Mouse (Mus musculus): ENCODE results near the gene Vtn.

DNA sequence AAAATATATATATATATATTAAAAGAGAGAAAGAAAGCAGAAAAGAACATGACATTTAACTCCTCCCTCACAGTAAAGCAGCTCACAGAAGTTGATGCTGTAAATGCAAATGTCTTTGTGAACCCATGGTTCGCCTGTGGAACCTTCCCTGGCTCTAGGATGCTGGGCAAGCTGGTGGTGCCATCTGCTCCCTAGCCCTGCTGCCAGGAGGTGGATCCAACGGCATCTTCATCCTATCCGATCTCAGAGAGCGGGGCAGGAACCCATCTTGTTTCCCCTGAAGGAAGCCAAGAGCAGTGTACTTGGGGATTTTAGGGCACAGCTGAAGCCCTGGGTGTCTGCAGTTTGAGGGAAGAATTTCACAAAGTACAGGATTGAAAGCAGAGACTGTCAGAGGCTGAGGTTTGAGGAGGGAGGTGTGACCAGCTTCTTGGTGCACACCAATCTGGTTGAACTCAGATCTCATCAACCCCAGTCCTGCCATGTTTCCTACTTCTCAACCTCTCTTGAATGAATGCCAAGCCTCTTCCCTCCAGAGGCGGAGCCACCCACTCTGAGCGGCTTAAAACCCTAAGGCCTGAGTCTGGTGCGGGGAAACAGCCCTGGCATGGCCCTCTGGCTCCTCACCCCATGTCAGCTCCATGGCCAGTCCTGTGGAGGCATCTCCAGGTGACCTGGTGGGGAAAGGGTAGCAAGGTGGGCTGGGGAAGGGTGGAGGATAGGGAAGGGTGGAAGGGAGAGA is 4.2 kb downstream of the Vtn start, which contains the start of gene Sebox:
- TF ChIP-seq CTCF (IDR thresholded peaks at IDR 0.05; ENCODE audit: low read depth) (no peak), EP300 (optimal IDR thresholded peaks at IDR 0.05) (no peak)
